Mouse (Mus musculus): Measurements from ENCODE around the gene Olfr304. TPM values are rescaled to one million over a fixed set of nuclear protein-coding genes. Genes with fewer than 3 reads are reported as not detected.

Olfr304 gene
- polyA plus RNA-seq, 1 experiment from 2014 or later = not detected

Other genes with a start within 250 kb of the Olfr304 start
- gene Vmn2r75, start 214.9 kb downstream of the Olfr304 start, polyA plus RNA-seq (2014; fragmentation: Nextera tagmentation; extraction: Ambion mirVana) = not detected in 2 replicates
- gene Vmn2r76, start 140.3 kb downstream of the Olfr304 start, polyA plus RNA-seq (2014; fragmentation: Nextera tagmentation; extraction: Ambion mirVana) = 0.07 TPM in 1 of 2 replicates, not detected in the other
- not detected in 2 replicates for gene Olfr310, start 109.5 kb downstream of the Olfr304 start, polyA plus RNA-seq (2014; fragmentation: Nextera tagmentation; extraction: Ambion mirVana)
- not detected in 2 replicates for gene Olfr309, start 73.0 kb downstream of the Olfr304 start, polyA plus RNA-seq (2014; fragmentation: Nextera tagmentation; extraction: Ambion mirVana)
- not detected in 2 replicates for gene Olfr308, start 61.0 kb downstream of the Olfr304 start, polyA plus RNA-seq (2014; fragmentation: Nextera tagmentation; extraction: Ambion mirVana)
- gene Olfr307, start 49.1 kb downstream of the Olfr304 start, polyA plus RNA-seq (2014; fragmentation: Nextera tagmentation; extraction: Ambion mirVana) = not detected in 2 replicates
- gene Olfr305, start 19.7 kb downstream of the Olfr304 start, polyA plus RNA-seq (2014; fragmentation: Nextera tagmentation; extraction: Ambion mirVana) = not detected in 2 replicates
- gene Olfr303, start 11.1 kb upstream of the Olfr304 start, polyA plus RNA-seq (2014; fragmentation: Nextera tagmentation; extraction: Ambion mirVana) = 0.04 TPM in 1 of 2 replicates, not detected in the other
- gene Olfr301, start 17.2 kb upstream of the Olfr304 start, polyA plus RNA-seq (2014; fragmentation: Nextera tagmentation; extraction: Ambion mirVana) = not detected in 2 replicates
- gene Olfr299, start 73.3 kb upstream of the Olfr304 start, polyA plus RNA-seq (2014; fragmentation: Nextera tagmentation; extraction: Ambion mirVana) = 0.09 and 0.11 TPM in 2 replicates
- gene Olfr298, start 105.8 kb upstream of the Olfr304 start, polyA plus RNA-seq (2014; fragmentation: Nextera tagmentation; extraction: Ambion mirVana) = 0.07 and 0.28 TPM in 2 replicates
- 0.38 TPM in 1 of 2 replicates, not detected in the other for gene Olfr297, start 133.3 kb upstream of the Olfr304 start, polyA plus RNA-seq (2014; fragmentation: Nextera tagmentation; extraction: Ambion mirVana)
- 0.04 TPM in 1 of 2 replicates, not detected in the other for gene Olfr295, start 197.2 kb upstream of the Olfr304 start, polyA plus RNA-seq (2014; fragmentation: Nextera tagmentation; extraction: Ambion mirVana)
- not detected in 2 replicates for gene Olfr294, start 230.0 kb upstream of the Olfr304 start, polyA plus RNA-seq (2014; fragmentation: Nextera tagmentation; extraction: Ambion mirVana)

All from embryonic facial prominence, embryonic 14.5 days (tissue).